Mouse (Mus musculus): ENCODE data around the gene Rcbtb2. TPM values are rescaled to one million over a fixed set of nuclear protein-coding genes. Genes with fewer than 3 reads are reported as not detected.

Rcbtb2 gene
- polyA plus RNA-seq, 1 experiment from 2014 or later = 45.6 TPM

- WGBS = 92% methylated on average over 4 of the region's 5 CpGs
- H3K9ac ChIP-seq (replicated peaks; ENCODE audit: low read depth) = no peak overlapping the region
- TF ChIP-seq CTCF (IDR thresholded peaks at IDR 0.05) (no peak), EP300 (IDR thresholded peaks at IDR 0.05) (no peak)
- H3K4me3 ChIP-seq (ENCODE audit: low read depth, low read length) = no peak overlapping the region
- no peaks in the 10 kb centered on the region for H3K9me3 ChIP-seq (ENCODE audit: low read length)
- no peak overlapping the region for H3K27ac ChIP-seq (ENCODE audit: low read length)
- H3K4me1 ChIP-seq (ENCODE audit: insufficient read depth, low read depth, low read length) = no peaks in the 10 kb centered on the region; the same call in 1 of the 2 replicates
- no peak for DNase-seq (ENCODE audit: low spot score)
- no peak overlapping the region for H3K4me2 ChIP-seq (replicated peaks; ENCODE audit: low read depth, low read length)
- ATAC-seq = no peak
- H3K27me3 ChIP-seq (replicated peaks; ENCODE audit: insufficient read depth, low read length) = no peaks in the 10 kb centered on the region
- H3K36me3 ChIP-seq (ENCODE audit: insufficient read depth, low read length) = peaks cover 4% of the 10 kb centered on the region; the same call in 1 of the 2 replicates
Observed at GRCm38 (mm10) chr14:73161303-73161702, 38.5 kb downstream of the Rcbtb2 start.

GRCm38 (mm10) chr14:73162192-73162800 lies 39.5 kb downstream of the Rcbtb2 start:
- H3K9ac ChIP-seq (replicated peaks; ENCODE audit: low read depth) = no peak overlapping the region
- 83% methylated on average over 13 of the region's 13 CpGs for WGBS
- no peaks in the 10 kb centered on the region for H3K27me3 ChIP-seq (replicated peaks; ENCODE audit: insufficient read depth, low read length)
- peak; percentile 60 for ATAC-seq
- H3K4me1 ChIP-seq (ENCODE audit: insufficient read depth, low read depth, low read length) = no peaks in the 10 kb centered on the region; the same call in 1 of the 2 replicates
- H3K4me3 ChIP-seq (ENCODE audit: low read depth, low read length) = no peak overlapping the region
- peaks cover 8% of the 10 kb centered on the region; the same call in 1 of the 2 replicates for H3K36me3 ChIP-seq (ENCODE audit: insufficient read depth, low read length)
- no peak overlapping the region for H3K4me2 ChIP-seq (replicated peaks; ENCODE audit: low read depth, low read length)
- peak; percentile 43 for DNase-seq (ENCODE audit: low spot score)
- TF ChIP-seq EP300 (IDR thresholded peaks at IDR 0.05) (no peak), CTCF (IDR thresholded peaks at IDR 0.05) (no peak)
- no peaks in the 10 kb centered on the region for H3K9me3 ChIP-seq (ENCODE audit: low read length)
- H3K27ac ChIP-seq (ENCODE audit: low read length) = no peak overlapping the region

- H3K36me3 ChIP-seq (ENCODE audit: insufficient read depth, low read length) = peaks cover 8% of the 10 kb centered on the region; the same call in 1 of the 2 replicates
- DNase-seq (ENCODE audit: low spot score) = no peak
- H3K4me1 ChIP-seq (ENCODE audit: insufficient read depth, low read depth, low read length) = no peaks in the 10 kb centered on the region; the same call in 1 of the 2 replicates
- WGBS = 89% methylated on average over 10 of the region's 10 CpGs
- no peak overlapping the region for H3K4me2 ChIP-seq (replicated peaks; ENCODE audit: low read depth, low read length)
- no peak overlapping the region for H3K9ac ChIP-seq (replicated peaks; ENCODE audit: low read depth)
- H3K27ac ChIP-seq (ENCODE audit: low read length) = no peak overlapping the region
- no peak overlapping the region for H3K4me3 ChIP-seq (ENCODE audit: low read depth, low read length)
- TF ChIP-seq EP300 (IDR thresholded peaks at IDR 0.05) (no peak), CTCF (IDR thresholded peaks at IDR 0.05) (no peak)
- no peak for ATAC-seq
- H3K9me3 ChIP-seq (ENCODE audit: low read length) = no peaks in the 10 kb centered on the region
- no peaks in the 10 kb centered on the region for H3K27me3 ChIP-seq (replicated peaks; ENCODE audit: insufficient read depth, low read length)
Observed at GRCm38 (mm10) chr14:73163363-73163998, 40.6 kb downstream of the Rcbtb2 start.

- Histone ChIP-seq H3K27me3 (replicated peaks; ENCODE audit: insufficient read depth, low read length) (no peaks in the 10 kb centered on the region), H3K36me3 (ENCODE audit: insufficient read depth, low read length) (peaks cover 8% of the 10 kb centered on the region; the same call in 1 of the 2 replicates), H3K9ac (replicated peaks; ENCODE audit: low read depth) (no peak overlapping the region), H3K9me3 (ENCODE audit: low read length) (no peaks in the 10 kb centered on the region), H3K4me3 (ENCODE audit: low read depth, low read length) (no peak overlapping the region), H3K4me2 (replicated peaks; ENCODE audit: low read depth, low read length) (no peak overlapping the region), H3K27ac (ENCODE audit: low read length) (no peak overlapping the region), H3K4me1 (ENCODE audit: insufficient read depth, low read depth, low read length) (no peaks in the 10 kb centered on the region; the same call in 1 of the 2 replicates)
- ATAC-seq (no peak), DNase-seq (ENCODE audit: low spot score) (no peak)
- TF ChIP-seq EP300 (IDR thresholded peaks at IDR 0.05) (no peak), CTCF (IDR thresholded peaks at IDR 0.05) (no peak)
- 86% methylated on average over 6 of the region's 6 CpGs for WGBS
Observed at GRCm38 (mm10) chr14:73165136-73165535, 42.3 kb downstream of the Rcbtb2 start.

GRCm38 (mm10) chr14:73168605-73169004 lies 45.8 kb downstream of the Rcbtb2 start:
- no peak overlapping the region; the same call in 1 of the 2 replicates for H3K27ac ChIP-seq (ENCODE audit: low read length)
- TF ChIP-seq EP300 (IDR thresholded peaks at IDR 0.05) (no peak), CTCF (IDR thresholded peaks at IDR 0.05) (no peak)
- H3K4me1 ChIP-seq (ENCODE audit: insufficient read depth, low read depth, low read length) = no peaks in the 10 kb centered on the region
- WGBS = 86% methylated on average over 6 of the region's 6 CpGs
- no peak overlapping the region for H3K9ac ChIP-seq (replicated peaks; ENCODE audit: low read depth)
- ATAC-seq = no peak
- H3K36me3 ChIP-seq (ENCODE audit: insufficient read depth, low read length) = 0 out of 2 replicates have a peak, but pooled peaks cover 5% of the 10 kb centered on the region
- H3K4me3 ChIP-seq (ENCODE audit: low read depth, low read length) = no peak overlapping the region
- H3K27me3 ChIP-seq (replicated peaks; ENCODE audit: insufficient read depth, low read length) = no peaks in the 10 kb centered on the region
- DNase-seq (ENCODE audit: low spot score) = peak; percentile 40
- H3K4me2 ChIP-seq (replicated peaks; ENCODE audit: low read depth, low read length) = no peak overlapping the region
- H3K9me3 ChIP-seq (ENCODE audit: low read length) = no peaks in the 10 kb centered on the region

- 93% methylated on average over 13 of the region's 13 CpGs for WGBS
- no peaks in the 10 kb centered on the region for H3K27me3 ChIP-seq (replicated peaks; ENCODE audit: insufficient read depth, low read length)
- no peaks in the 10 kb centered on the region for H3K4me1 ChIP-seq (ENCODE audit: insufficient read depth, low read depth, low read length)
- no peak overlapping the region for H3K27ac ChIP-seq (ENCODE audit: low read length)
- TF ChIP-seq CTCF (IDR thresholded peaks at IDR 0.05) = no peak
- no peak for TF ChIP-seq EP300 (IDR thresholded peaks at IDR 0.05)
- 0 out of 2 replicates have a peak, but pooled peaks cover 4% of the 10 kb centered on the region for H3K36me3 ChIP-seq (ENCODE audit: insufficient read depth, low read length)
- no peaks in the 10 kb centered on the region for H3K9me3 ChIP-seq (ENCODE audit: low read length)
- ATAC-seq (no peak), DNase-seq (ENCODE audit: low spot score) (no peak)
- no peak overlapping the region for H3K4me3 ChIP-seq (ENCODE audit: low read depth, low read length)
- H3K9ac ChIP-seq (replicated peaks; ENCODE audit: low read depth) = no peak overlapping the region
- H3K4me2 ChIP-seq (replicated peaks; ENCODE audit: low read depth, low read length) = no peak overlapping the region
Observed at GRCm38 (mm10) chr14:73169926-73170844, 47.3 kb downstream of the Rcbtb2 start.

Measured in lung, postnatal 0 days (tissue).